Mouse (Mus musculus) olfactory bulb, adult 2 months (tissue): ENCODE measurements around the gene Nap1l4.

Source experiments
- CTCF ChIP-seq: fragments of 200-500 bp; IDR thresholded peaks from 2 replicates; pipeline ENCODE4 v1.5.1; 2012; ENCODE audit warnings: low read depth, mild to moderate bottlenecking, low read length, moderate library complexity; ENCODE audit not compliant: insufficient read depth
- POLR2A ChIP-seq: fragments of 200-500 bp; IDR thresholded peaks from 2 replicates; pipeline ENCODE4 v1.6.1; 2012; ENCODE audit warnings: mild to moderate bottlenecking, low read depth, low read length, moderate library complexity; ENCODE audit not compliant: insufficient read depth

- no peak for TF ChIP-seq POLR2A
- no peak for TF ChIP-seq CTCF
Observed at GRCm38 (mm10) chr7:143506675-143507074, 42.2 kb downstream of the Nap1l4 start.
